Mouse (Mus musculus): ENCODE results near the gene Etv3. TPM values are rescaled to one million over a fixed set of nuclear protein-coding genes. Genes with fewer than 3 reads are reported as not detected.

The Etv3 gene
- total and polyA plus RNA-seq, 3 experiments: 7.4 to 10.4 TPM; not detected in 1

DNA sequence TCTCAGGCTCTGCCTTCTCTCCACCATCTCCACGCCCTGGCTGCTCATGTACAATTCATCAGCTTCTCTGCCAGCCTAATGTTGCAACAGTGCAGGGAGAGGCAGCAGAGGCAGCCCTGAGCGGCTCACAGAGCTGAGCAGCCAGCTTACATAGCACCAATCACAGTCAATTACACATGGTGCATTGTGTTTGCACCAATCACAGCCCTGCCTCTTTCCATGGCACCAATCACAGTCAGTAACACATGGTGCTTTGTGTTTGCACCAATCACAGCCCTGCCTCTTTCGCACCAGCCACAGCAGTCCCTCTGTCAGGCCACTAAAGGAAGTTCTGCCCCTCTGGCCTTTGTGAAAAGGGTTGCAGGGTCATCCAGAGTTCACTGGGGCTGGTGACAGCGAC is 40.9 kb downstream of the Etv3 start:
- no peak overlapping the region for H3K27ac ChIP-seq (ENCODE audit: control insufficient read depth, low read depth, low read length)
- no peak overlapping the region for H3K4me3 ChIP-seq (ENCODE audit: control insufficient read depth in 1 of 2, insufficient read depth in 1 of 2, low read depth in 2 of 2, low read length in 2 of 2)
- DNase-seq (ENCODE audit: low read depth, low spot score): peak; percentile 38
- H3K9ac ChIP-seq (ENCODE audit: control insufficient read depth, low read depth, low read length, poor library complexity, severe bottlenecking): no peak overlapping the region
- H3K36me3 ChIP-seq (ENCODE audit: control insufficient read depth in 1 of 2, insufficient read depth in 2 of 2, low read length in 2 of 2): no peaks in the 10 kb centered on the region
- H3K79me2 ChIP-seq (ENCODE audit: control insufficient read depth, insufficient read depth, low read length, poor library complexity): no peaks in the 10 kb centered on the region
- peaks cover 0 to 1% of the 10 kb centered on the region in 2 experiments; a peak in 1 of 4 replicates for H3K27me3 ChIP-seq (ENCODE audit: control insufficient read depth in 1 of 2, insufficient read depth in 2 of 2, low read length in 2 of 2)
- TF ChIP-seq RCOR1 (IDR thresholded peaks at IDR 0.05; ENCODE audit: low read depth, low read length): no peak
- no peak for TF ChIP-seq SMC3 (IDR thresholded peaks at IDR 0.05; ENCODE audit: low read depth, low read length)
- no peak for TF ChIP-seq KAT2A (conservative IDR thresholded peaks at IDR 0.05; ENCODE audit: low read depth, low read length)
- TF ChIP-seq TAL1 (IDR thresholded peaks at IDR 0.05; ENCODE audit: low read length): no peak
- TF ChIP-seq POLR2AphosphoS2 (IDR thresholded peaks at IDR 0.05; ENCODE audit: low read length): no peak
- TF ChIP-seq MYC (IDR thresholded peaks at IDR 0.05; ENCODE audit: low read depth, low read length): no peak
- no peak for TF ChIP-seq SIN3A (IDR thresholded peaks at IDR 0.05; ENCODE audit: low read length)
- no peak for TF ChIP-seq MAZ (IDR thresholded peaks at IDR 0.05; ENCODE audit: low read depth, low read length)
- TF ChIP-seq MEF2A (IDR thresholded peaks at IDR 0.05; ENCODE audit: extremely low read depth, insufficient replicate concordance, low read depth, low read length, poor library complexity, severe bottlenecking): no peak
- no peak for TF ChIP-seq TCF12 (IDR thresholded peaks at IDR 0.05; ENCODE audit: low read depth, low read length)
- TF ChIP-seq NRF1 (IDR thresholded peaks at IDR 0.05; ENCODE audit: insufficient read depth, low read depth, low read length, poor library complexity, severe bottlenecking): no peak
- TF ChIP-seq USF2 (IDR thresholded peaks at IDR 0.05; ENCODE audit: borderline replicate concordance in 1 of 2, insufficient read depth in 1 of 2, low read depth in 1 of 2, low read length in 2 of 2): no peak
- TF ChIP-seq ZKSCAN1 (IDR thresholded peaks at IDR 0.05; ENCODE audit: low read depth, low read length): no peak
- TF ChIP-seq CHD2 (IDR thresholded peaks at IDR 0.05; ENCODE audit: low read length): no peak
- no peaks in the 10 kb centered on the region for H3K4me1 ChIP-seq (ENCODE audit: control insufficient read depth in 1 of 2, insufficient read depth in 2 of 2, low read length in 2 of 2)
- H3K9me3 ChIP-seq (replicated peaks; ENCODE audit: insufficient read depth, low read length): no peaks in the 10 kb centered on the region

DNA sequence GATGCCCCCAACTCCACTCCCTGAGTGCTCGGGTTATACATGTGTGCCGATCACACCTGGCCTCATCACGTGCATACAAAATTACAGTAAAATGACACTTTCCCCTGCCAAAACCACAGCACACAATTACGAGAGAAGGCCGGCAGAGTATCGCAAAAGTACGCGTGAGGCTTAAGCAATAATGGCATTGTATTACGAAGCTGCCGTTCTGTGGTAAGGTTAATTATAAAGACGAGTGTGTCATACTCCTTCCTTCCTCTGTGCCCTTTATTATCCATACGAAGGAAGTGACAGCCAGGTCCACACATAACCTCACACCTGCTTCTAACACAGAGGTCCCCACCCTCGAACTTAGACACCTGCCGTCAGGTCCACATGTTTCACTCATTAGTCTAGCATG is 42.3 kb downstream of the Etv3 start:
- Histone ChIP-seq H3K27ac (ENCODE audit: control insufficient read depth, low read depth, low read length) (no peak overlapping the region), H3K27me3 (ENCODE audit: control insufficient read depth in 1 of 2, insufficient read depth in 2 of 2, low read length in 2 of 2) (peaks cover 0 to 1% of the 10 kb centered on the region in 2 experiments; a peak in 1 of 4 replicates), H3K4me1 (ENCODE audit: control insufficient read depth in 1 of 2, insufficient read depth in 2 of 2, low read length in 2 of 2) (no peaks in the 10 kb centered on the region), H3K79me2 (ENCODE audit: control insufficient read depth, insufficient read depth, low read length, poor library complexity) (no peaks in the 10 kb centered on the region), H3K9ac (ENCODE audit: control insufficient read depth, low read depth, low read length, poor library complexity, severe bottlenecking) (no peak overlapping the region), H3K9me3 (replicated peaks; ENCODE audit: insufficient read depth, low read length) (no peaks in the 10 kb centered on the region), H3K4me3 (ENCODE audit: control insufficient read depth in 1 of 2, insufficient read depth in 1 of 2, low read depth in 2 of 2, low read length in 2 of 2) (no peak overlapping the region), H3K36me3 (ENCODE audit: control insufficient read depth in 1 of 2, insufficient read depth in 2 of 2, low read length in 2 of 2) (no peaks in the 10 kb centered on the region)
- TF ChIP-seq MAFK (IDR thresholded peaks at IDR 0.05; ENCODE audit: borderline replicate concordance, low read depth, low read length): no peak
- no peak for TF ChIP-seq USF1 (IDR thresholded peaks at IDR 0.05; ENCODE audit: low read depth, low read length)
- no peak for TF ChIP-seq E2F4 (IDR thresholded peaks at IDR 0.05; ENCODE audit: borderline replicate concordance, low read depth, low read length)
- no peak for TF ChIP-seq SIN3A (IDR thresholded peaks at IDR 0.05; ENCODE audit: low read length)
- no peak for TF ChIP-seq NELFE (IDR thresholded peaks at IDR 0.05; ENCODE audit: low read depth, low read length)
- no peak for TF ChIP-seq CHD2 (IDR thresholded peaks at IDR 0.05; ENCODE audit: low read length)
- TF ChIP-seq CTCF (IDR thresholded peaks at IDR 0.05 in 2 of 3, conservative IDR thresholded peaks at IDR 0.05 in 1 of 3; ENCODE audit: control insufficient read depth in 1 of 3, insufficient read depth in 1 of 3, low read depth in 2 of 3, low read length in 3 of 3, poor library complexity in 1 of 3, severe bottlenecking in 1 of 3): no peak
- TF ChIP-seq TCF12 (IDR thresholded peaks at IDR 0.05; ENCODE audit: low read depth, low read length): no peak
- no peak for TF ChIP-seq JUND (IDR thresholded peaks at IDR 0.05; ENCODE audit: low read depth, low read length)
- TF ChIP-seq ELF1 (IDR thresholded peaks at IDR 0.05; ENCODE audit: low read depth, low read length): no peak
- no peak for TF ChIP-seq NRF1 (IDR thresholded peaks at IDR 0.05; ENCODE audit: insufficient read depth, low read depth, low read length, poor library complexity, severe bottlenecking)
- no peak for TF ChIP-seq MXI1 (IDR thresholded peaks at IDR 0.05; ENCODE audit: low read depth, low read length)
- no peak for TF ChIP-seq POLR2AphosphoS2 (IDR thresholded peaks at IDR 0.05; ENCODE audit: low read length)
- TF ChIP-seq MYC (IDR thresholded peaks at IDR 0.05; ENCODE audit: low read depth, low read length): no peak
- no peak for TF ChIP-seq USF2 (IDR thresholded peaks at IDR 0.05; ENCODE audit: borderline replicate concordance in 1 of 2, insufficient read depth in 1 of 2, low read depth in 1 of 2, low read length in 2 of 2)
- TF ChIP-seq TAL1 (IDR thresholded peaks at IDR 0.05; ENCODE audit: low read length): no peak
- TF ChIP-seq ZNF384 (IDR thresholded peaks at IDR 0.05; ENCODE audit: low read depth, low read length): no peak
- TF ChIP-seq EP300 (IDR thresholded peaks at IDR 0.05; ENCODE audit: low read depth in 1 of 2, low read length in 2 of 2): no peak
- TF ChIP-seq MEF2A (IDR thresholded peaks at IDR 0.05; ENCODE audit: extremely low read depth, insufficient replicate concordance, low read depth, low read length, poor library complexity, severe bottlenecking): no peak
- no peak for TF ChIP-seq POLR2A (IDR thresholded peaks at IDR 0.05; ENCODE audit: control insufficient read depth in 1 of 2, insufficient read depth in 1 of 2, low read depth in 1 of 2, low read length in 2 of 2, poor library complexity in 1 of 2)
- no peak for DNase-seq (ENCODE audit: low read depth, low spot score)
